Mouse (Mus musculus) erythroblast, embryonic 14.5 days (primary cell): ENCODE data around the gene Dip2b.

Experiments used
- GATA1 ChIP-seq: IDR thresholded peaks from 2 replicates; pipeline ENCODE4 v1.6.1; 2012; ENCODE audit warnings: low read length, inconsistent platforms, mixed read lengths
- TAL1 ChIP-seq: IDR thresholded peaks from 3 replicates; pipeline ENCODE4 v1.6.1; 2012; ENCODE audit warnings: low read length, inconsistent platforms, mixed read lengths

GRCm38 (mm10) chr15:100179685-100180084 lies 141.2 kb downstream of the Dip2b start:
- TF ChIP-seq GATA1, result no peak
- TF ChIP-seq TAL1, result no peak
